Mouse (Mus musculus) erythroblast, embryonic 14.5 days (primary cell): ENCODE results near the gene Tpsg1. TPM values are rescaled to one million over a fixed set of nuclear protein-coding genes. Genes with fewer than 3 reads are reported as not detected.

ENCODE experiments used
- H3K27me3 ChIP-seq: 2 replicates; pipeline ENCODE4 v1.6.1; 2012; ENCODE audit warnings: inconsistent platforms; ENCODE audit not compliant: control insufficient read depth
- H3K36me3 ChIP-seq: 2 replicates; pipeline ENCODE4 v1.6.1; 2012; ENCODE audit warnings: mild to moderate bottlenecking, inconsistent platforms; ENCODE audit not compliant: control insufficient read depth
- H3K4me1 ChIP-seq: 2 replicates; pipeline ENCODE4 v1.6.1; 2012; ENCODE audit warnings: inconsistent platforms; ENCODE audit not compliant: control insufficient read depth
- H3K4me3 ChIP-seq: replicated peaks from 2 replicates; pipeline ENCODE3; 2012; ENCODE audit warnings: moderate library complexity, mild to moderate bottlenecking, inconsistent platforms
- H3K9me3 ChIP-seq: 2 replicates; pipeline ENCODE4 v1.6.1; 2012; ENCODE audit warnings: low read length, inconsistent platforms, mixed read lengths; ENCODE audit not compliant: control insufficient read depth
- GATA1 ChIP-seq: IDR thresholded peaks from 2 replicates; pipeline ENCODE4 v1.6.1; 2012; ENCODE audit warnings: low read length, inconsistent platforms, mixed read lengths
- TAL1 ChIP-seq: IDR thresholded peaks from 3 replicates; pipeline ENCODE4 v1.6.1; 2012; ENCODE audit warnings: low read length, inconsistent platforms, mixed read lengths
- polyA plus RNA-seq: library from polyadenylated mRNA; stranded (reverse); fragments of >175 nt; gene quantifications from 2 replicates; pipeline ENCODE4 v1.2.3, GENCODE M21; 2012

The Tpsg1 gene
- polyA plus RNA-seq, 1 experiment = not detected

DNA sequence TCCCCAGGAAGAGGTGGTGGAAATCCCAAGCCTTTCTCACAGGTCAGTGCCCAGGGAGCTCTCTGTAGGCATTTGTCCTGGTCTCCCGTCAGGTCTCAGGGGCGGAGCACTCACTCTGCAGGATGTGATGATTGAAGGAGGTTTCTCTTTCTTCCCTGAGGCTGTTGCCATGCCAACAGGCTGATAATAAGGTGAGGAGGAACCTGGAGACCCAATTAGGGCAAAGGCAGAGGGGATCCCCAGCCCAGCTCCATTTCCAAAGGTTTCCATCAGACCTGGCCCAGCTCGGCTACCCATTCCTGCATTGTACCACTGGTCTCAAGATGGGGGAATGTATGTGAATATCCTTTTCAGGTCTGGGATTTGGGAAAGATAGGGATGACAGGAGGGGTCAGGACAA, 35.1 kb downstream of the Tpsg1 start:
- Histone ChIP-seq H3K27me3 (no peaks in the 10 kb centered on the region), H3K9me3 (no peaks in the 10 kb centered on the region), H3K4me1 (no peaks in the 10 kb centered on the region), H3K4me3 (no peak overlapping the region), H3K36me3 (no peaks in the 10 kb centered on the region)
- no peak for TF ChIP-seq TAL1
- TF ChIP-seq GATA1 = no peak

DNA sequence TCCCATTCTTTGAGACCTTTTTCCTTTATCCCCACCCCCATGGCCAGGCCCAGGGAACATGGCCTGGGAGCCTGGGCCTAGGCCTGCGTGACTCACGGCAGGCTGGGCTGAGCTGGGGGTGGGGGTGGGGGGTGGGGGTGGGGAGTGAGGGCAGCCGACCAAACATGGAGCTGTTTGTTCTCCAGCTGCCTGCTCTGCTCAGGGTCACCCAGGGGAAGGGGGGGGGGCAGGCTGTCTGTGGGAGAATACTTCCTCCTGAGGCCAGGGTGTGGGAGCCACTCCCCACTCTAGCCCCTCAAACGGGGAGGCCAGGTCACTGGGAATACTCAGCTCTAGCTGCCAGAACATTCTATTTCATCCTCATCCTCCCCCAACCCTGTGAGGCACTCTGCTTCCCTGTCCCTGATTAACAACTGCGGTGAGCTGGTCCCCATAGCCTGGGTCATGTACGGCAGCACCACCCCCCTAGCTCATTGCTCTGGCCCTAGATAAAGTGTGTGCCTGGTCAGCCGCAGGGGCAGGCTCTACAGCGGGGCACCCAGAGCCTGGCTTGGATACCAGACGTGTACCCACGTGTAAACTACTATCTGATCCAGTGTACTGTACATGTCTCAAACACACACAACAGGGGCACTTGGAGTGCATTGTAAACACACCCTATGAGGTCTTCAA, 36.3 kb downstream of the Tpsg1 start:
- Histone ChIP-seq H3K27me3 (no peaks in the 10 kb centered on the region), H3K4me1 (no peaks in the 10 kb centered on the region), H3K36me3 (no peaks in the 10 kb centered on the region), H3K9me3 (no peaks in the 10 kb centered on the region), H3K4me3 (no peak overlapping the region)
- no peak for TF ChIP-seq GATA1
- no peak for TF ChIP-seq TAL1

DNA sequence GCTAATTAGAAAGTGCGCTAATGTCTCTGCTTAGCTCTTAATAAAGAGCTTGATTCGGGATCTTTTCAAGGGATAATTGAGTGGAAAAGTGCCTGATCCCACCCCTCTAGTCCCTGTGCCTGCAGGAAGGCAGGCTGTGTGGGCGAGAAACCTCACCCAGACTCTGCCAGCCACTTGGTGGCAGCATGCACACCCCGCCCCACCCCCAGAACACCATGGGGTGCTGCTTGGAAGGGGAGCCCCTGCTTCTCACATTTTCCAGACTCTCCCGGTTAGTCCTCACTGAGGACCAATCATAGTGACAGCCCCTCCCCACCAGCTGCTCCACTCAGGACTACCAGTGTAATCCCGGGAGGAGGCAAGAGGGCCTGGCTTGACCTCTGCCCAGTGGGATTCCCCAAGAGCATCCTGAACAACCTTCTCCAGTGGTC, 37.0 kb downstream of the Tpsg1 start:
- Histone ChIP-seq H3K9me3 (no peaks in the 10 kb centered on the region), H3K27me3 (no peaks in the 10 kb centered on the region), H3K4me1 (no peaks in the 10 kb centered on the region), H3K36me3 (no peaks in the 10 kb centered on the region), H3K4me3 (no peak overlapping the region)
- no peak for TF ChIP-seq TAL1
- no peak for TF ChIP-seq GATA1

DNA sequence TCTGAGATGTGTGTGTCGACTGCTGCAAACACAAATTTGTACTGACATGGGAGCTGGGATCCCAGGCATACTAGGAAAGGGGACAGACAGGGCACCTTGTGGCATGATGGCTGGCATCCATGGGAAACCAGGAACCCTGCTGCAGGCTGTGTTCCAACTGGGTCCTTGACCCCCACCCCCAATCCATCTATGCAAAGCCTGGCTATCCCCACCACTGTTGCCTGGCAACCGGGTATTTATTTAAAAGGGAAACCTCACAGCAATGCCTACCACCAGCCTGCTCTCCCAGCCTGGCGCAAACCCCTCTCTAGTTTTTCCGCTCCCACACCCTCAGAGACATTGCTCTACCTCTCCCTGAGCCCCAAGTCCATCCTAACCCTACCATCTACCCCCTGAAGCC, 38.3 kb downstream of the Tpsg1 start:
- H3K4me1 ChIP-seq = no peaks in the 10 kb centered on the region
- TF ChIP-seq TAL1 = no peak
- no peak for TF ChIP-seq GATA1
- no peaks in the 10 kb centered on the region for H3K27me3 ChIP-seq
- H3K4me3 ChIP-seq = no peak overlapping the region
- H3K36me3 ChIP-seq = no peaks in the 10 kb centered on the region
- no peaks in the 10 kb centered on the region for H3K9me3 ChIP-seq

DNA sequence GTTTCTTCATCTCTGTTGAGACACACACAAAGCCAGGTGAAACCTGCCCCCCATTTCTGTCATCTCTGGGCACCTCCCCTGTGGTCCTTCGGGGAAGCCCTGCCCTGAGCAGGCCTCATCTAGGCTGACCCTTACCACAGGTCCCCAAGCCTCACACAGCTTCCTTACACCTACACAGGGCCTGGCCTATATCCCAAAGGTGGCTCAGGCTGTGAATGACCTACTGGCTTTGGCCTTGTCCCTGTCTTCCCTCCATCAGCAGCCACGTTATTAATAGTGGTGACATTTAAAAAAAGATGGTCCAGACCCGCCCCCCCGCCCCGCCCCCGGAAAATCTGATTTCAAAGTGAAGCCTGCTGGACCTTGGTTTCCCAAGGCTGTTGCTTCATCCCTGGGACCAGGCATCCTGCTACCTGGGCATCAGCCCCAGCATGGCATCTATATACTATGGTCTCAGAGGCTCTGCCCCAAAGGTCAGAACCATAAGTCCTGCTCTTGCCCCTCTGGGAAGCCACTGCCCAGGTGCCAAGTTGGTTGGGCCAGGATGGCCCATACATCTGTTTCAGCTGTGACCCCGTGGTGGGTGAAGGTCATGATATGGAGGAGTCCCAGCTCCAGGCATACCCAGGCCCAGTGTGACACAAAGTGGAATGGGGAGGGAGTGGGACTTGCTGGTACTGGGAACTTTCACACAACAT, 39.4 kb downstream of the Tpsg1 start:
- H3K4me3 ChIP-seq = no peak overlapping the region
- no peaks in the 10 kb centered on the region for H3K27me3 ChIP-seq
- H3K9me3 ChIP-seq = no peaks in the 10 kb centered on the region
- no peaks in the 10 kb centered on the region for H3K36me3 ChIP-seq
- no peaks in the 10 kb centered on the region for H3K4me1 ChIP-seq
- no peak for TF ChIP-seq GATA1
- no peak for TF ChIP-seq TAL1

DNA sequence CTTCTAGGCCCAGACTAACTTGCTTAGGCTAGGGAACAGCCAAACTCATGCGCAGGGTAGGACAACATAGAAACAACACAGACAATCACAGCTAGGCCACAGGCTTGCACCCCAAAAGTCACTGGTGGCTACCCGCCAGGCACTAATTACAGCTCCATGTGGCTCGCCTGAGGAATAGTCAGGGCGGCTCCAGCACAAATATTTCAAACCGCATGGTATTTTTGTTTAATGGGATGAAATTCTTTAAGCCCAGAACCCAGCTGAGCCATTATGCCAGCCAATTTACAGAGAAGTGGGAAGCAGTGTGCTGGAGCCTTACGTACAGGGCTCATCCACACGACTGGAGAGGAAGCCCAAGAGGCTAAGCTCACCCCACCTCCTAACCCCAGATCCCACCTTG, 40.5 kb downstream of the Tpsg1 start:
- Histone ChIP-seq H3K27me3 (no peaks in the 10 kb centered on the region), H3K36me3 (no peaks in the 10 kb centered on the region), H3K4me3 (no peak overlapping the region), H3K9me3 (no peaks in the 10 kb centered on the region), H3K4me1 (no peaks in the 10 kb centered on the region)
- TF ChIP-seq TAL1 (no peak), GATA1 (no peak)

DNA sequence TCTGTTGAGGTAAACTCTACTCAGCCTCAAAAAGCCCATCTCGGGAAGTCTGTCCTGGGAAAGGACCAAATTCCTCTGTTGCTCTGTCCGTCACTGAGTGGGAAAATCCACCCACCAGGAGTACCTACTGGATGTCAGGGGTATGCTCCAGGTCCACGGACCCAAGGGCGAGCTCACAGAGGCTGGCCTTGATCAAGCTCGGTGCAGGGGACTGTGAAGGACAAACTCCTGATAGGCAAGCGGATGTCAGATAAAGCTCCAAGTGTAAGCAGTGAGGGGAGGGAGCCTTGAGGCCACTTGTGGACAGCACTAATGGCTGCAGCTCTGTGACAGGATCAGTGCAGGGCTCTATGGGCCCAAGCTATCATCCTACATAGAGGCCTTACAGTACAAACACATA, 41.1 kb downstream of the Tpsg1 start:
- no peak overlapping the region for H3K4me3 ChIP-seq
- H3K27me3 ChIP-seq = no peaks in the 10 kb centered on the region
- no peaks in the 10 kb centered on the region for H3K9me3 ChIP-seq
- TF ChIP-seq TAL1 = no peak
- no peak for TF ChIP-seq GATA1
- no peaks in the 10 kb centered on the region for H3K4me1 ChIP-seq
- no peaks in the 10 kb centered on the region for H3K36me3 ChIP-seq

DNA sequence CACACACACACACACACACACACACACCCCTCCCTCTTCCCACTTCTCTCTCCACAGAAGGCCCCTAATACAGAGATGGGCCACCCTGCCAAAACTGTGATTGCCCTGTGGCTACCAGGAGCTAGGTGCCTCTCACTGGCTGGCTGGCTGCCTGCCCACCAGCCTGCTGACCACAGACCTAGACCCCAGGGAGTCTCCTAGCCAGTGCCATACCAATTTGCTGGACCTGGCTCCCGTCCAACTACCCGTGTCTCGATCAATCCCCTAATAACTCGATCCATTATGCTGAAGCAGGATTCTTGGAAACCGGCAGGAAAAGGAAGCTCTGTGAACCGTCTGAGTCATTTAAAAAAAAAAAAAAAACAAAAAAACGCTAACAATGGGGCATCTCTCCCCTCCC, 41.7 kb downstream of the Tpsg1 start:
- H3K36me3 ChIP-seq = no peaks in the 10 kb centered on the region
- H3K27me3 ChIP-seq = no peaks in the 10 kb centered on the region
- no peak for TF ChIP-seq TAL1
- TF ChIP-seq GATA1 = no peak
- H3K9me3 ChIP-seq = no peaks in the 10 kb centered on the region
- H3K4me3 ChIP-seq = no peak overlapping the region
- no peaks in the 10 kb centered on the region for H3K4me1 ChIP-seq

DNA sequence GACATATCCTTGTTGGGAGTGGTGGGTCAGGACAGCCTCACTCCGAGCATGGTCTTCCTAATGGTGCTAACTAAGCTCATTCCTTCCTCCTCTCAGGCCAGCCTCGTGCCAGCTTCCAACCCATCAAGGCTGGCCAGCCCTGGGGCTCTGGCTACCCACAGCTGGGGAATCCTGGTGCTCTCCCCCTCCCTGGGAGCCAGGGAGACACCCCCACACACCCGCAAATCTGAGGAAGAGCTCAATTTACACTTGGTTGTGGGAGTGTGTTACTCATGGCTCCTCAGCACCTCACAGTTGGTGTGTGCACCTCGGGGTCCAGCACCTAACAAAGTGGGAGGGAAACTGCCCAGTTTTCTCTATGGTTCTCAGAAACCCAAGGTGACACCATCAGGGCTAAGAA, 42.2 kb downstream of the Tpsg1 start:
- no peaks in the 10 kb centered on the region for H3K4me1 ChIP-seq
- no peak for TF ChIP-seq GATA1
- no peak for TF ChIP-seq TAL1
- H3K27me3 ChIP-seq = no peaks in the 10 kb centered on the region
- no peaks in the 10 kb centered on the region for H3K36me3 ChIP-seq
- no peaks in the 10 kb centered on the region for H3K9me3 ChIP-seq
- H3K4me3 ChIP-seq = no peak overlapping the region
